8 mouse cellular contexts compared by ENCODE assay signal in the genomic region with DNA sequence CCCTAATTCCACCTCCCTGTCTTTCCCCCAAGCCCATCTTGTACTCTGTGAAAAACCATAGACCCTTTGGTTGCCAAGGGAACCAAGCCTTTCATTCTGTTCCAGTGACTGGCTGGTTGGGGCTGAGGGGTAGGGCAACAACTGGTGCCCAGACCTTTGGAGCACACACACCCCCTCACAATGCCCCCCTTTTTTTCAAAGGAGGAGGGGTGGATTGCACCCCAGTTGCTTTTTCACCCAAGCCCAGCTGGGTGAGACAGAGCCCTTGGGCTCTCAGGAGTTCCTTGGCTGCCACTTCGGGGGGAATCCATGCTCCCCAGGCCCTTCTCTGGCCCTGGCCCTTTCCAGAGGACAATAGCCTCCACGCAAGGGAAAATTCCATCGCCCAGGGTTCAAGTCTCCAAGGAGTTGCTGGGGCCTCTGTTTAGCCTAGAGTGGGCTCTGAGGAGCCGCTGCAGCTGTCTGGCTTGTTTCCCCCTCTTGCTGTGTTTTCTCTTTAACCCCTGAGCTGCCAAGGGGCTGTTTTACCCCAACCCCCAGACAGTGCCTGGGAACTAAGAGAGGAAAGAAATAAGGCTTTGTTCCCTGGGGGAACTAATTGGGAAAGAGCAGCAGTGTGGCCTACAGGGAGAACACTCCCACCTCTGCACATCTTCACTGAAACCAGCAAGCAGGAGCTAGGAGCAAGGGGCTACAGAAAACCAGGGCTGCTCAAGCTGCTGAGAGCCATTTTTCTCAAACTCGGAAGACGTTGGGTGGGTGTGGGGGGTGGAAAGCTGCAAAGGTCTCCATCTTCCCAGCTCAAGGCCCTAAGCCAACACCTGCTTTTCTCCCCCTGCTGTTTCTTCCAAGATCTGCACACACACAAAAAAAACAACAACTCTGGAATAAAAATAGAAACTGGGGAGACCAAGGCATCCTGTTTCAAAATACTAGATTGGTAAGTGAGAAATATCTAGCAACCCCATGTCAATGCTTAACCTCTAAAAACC. TPM values are rescaled to one million over a fixed set of nuclear protein-coding genes. Genes with fewer than 3 reads are reported as not detected.
DNase-seq lines count a peak whose midpoint lies in the region; ATAC-seq lines count a peak whose summit lies in the region.

No protein-coding gene starts in this region.

- ATAC-seq in forebrain, embryonic 15.5 days (replicated peaks), result peak; percentile 95
- peak; percentile 97 for ATAC-seq in hindbrain, embryonic 12.5 days (ENCODE audit: low FRiP score)

- WGBS in forebrain, embryonic 15.5 days, result under 1% methylated on average over 6 of the region's 6 CpGs
- WGBS in hindbrain, embryonic 12.5 days, result 3% methylated on average over 6 of the region's 6 CpGs

- H3K9me3 ChIP-seq in forebrain, embryonic 15.5 days, result no peaks in the 10 kb centered on the region
- H3K9me3 ChIP-seq in hindbrain, embryonic 12.5 days (replicated peaks), result no peaks in the 10 kb centered on the region

- H3K27ac ChIP-seq in forebrain, embryonic 15.5 days (replicated peaks), result peak overlapping the region; percentile 92
- H3K27ac ChIP-seq in hindbrain, embryonic 12.5 days, result peak overlapping the region; percentile 87

- peaks cover 44% of the 10 kb centered on the region for H3K4me1 ChIP-seq in forebrain, embryonic 15.5 days
- peaks cover 54% of the 10 kb centered on the region for H3K4me1 ChIP-seq in hindbrain, embryonic 12.5 days

- H3K27me3 ChIP-seq in forebrain, embryonic 15.5 days, result no peaks in the 10 kb centered on the region
- no peaks in the 10 kb centered on the region for H3K27me3 ChIP-seq in hindbrain, embryonic 12.5 days

- H3K4me3 ChIP-seq in forebrain, embryonic 15.5 days, result no peak overlapping the region
- H3K4me3 ChIP-seq in hindbrain, embryonic 12.5 days, result no peak overlapping the region

- intact Hi-C loops in left cerebral cortex, postnatal 4 days (cut with DNase I), result no loop called here

- 0 out of 2 replicates have a peak overlapping the region, but pooled peaks have one; percentile 20 for H3K4me2 ChIP-seq in forebrain, embryonic 15.5 days (replicated peaks)
- H3K4me2 ChIP-seq in hindbrain, embryonic 12.5 days (replicated peaks), result peak overlapping the region; percentile 30

- H3K9ac ChIP-seq in forebrain, embryonic 15.5 days (replicated peaks), result no peak overlapping the region
- 0 out of 2 replicates have a peak overlapping the region, but pooled peaks have one; percentile 41 for H3K9ac ChIP-seq in hindbrain, embryonic 12.5 days

- no peaks in the 10 kb centered on the region for H3K36me3 ChIP-seq in forebrain, embryonic 15.5 days
- H3K36me3 ChIP-seq in hindbrain, embryonic 12.5 days, result no peaks in the 10 kb centered on the region

- peak; percentile 72 for DNase-seq in R1 (ENCODE audit: low read depth, low spot score)
- DNase-seq in cerebellum, adult 11-12 months, result peak; percentile 45
- DNase-seq in left cerebral cortex, postnatal 4 days, result peak; percentile 75
- peak; percentile 89 for DNase-seq in retina, postnatal 1 day
- DNase-seq in spleen, postnatal 10 days (ENCODE audit: low spot score in 2 of 2), result no peak
- DNase-seq in Muller cell, postnatal 12 days (ENCODE audit: inconsistent ontology term), result no peak

RNA-seq across cellular contexts. Expression of a gene that starts 50.1 kb away (rescaled TPM):
- polyA plus RNA-seq in forebrain, embryonic 15.5 days (2015; fragmentation: Nextera tagmentation; extraction: Ambion mirVana), result 28.2 and 35.3 TPM in 2 replicates
- polyA plus RNA-seq in hindbrain, embryonic 12.5 days (2016; fragmentation: Nextera tagmentation; extraction: Ambion mirVana), result 87.2 and 92.3 TPM in 2 replicates
- total RNA-seq in left cerebral cortex, postnatal 4 days (2021), result 10 to 100 TPM; 47.2 to 54.4 TPM

Comparison
In these comparisons a context has a peak if more than half of its experiments do, and no peak if none do; other contexts are left out.
1. DNase-seq: peak in R1 (single experiment), cerebellum, adult 11-12 months (single experiment), left cerebral cortex, postnatal 4 days (single experiment) and retina, postnatal 1 day (single experiment); none in spleen, postnatal 10 days (0 of 2) and Muller cell, postnatal 12 days (single experiment).